Mouse (Mus musculus): Measurements from ENCODE around the gene Lrmda.

Lrmda gene

GRCm38 (mm10) chr14:22156991-22157390 lies 137.5 kb downstream of the Lrmda start:
- no peak for DNase-seq (ENCODE audit: low spot score in 2 of 2)

GRCm38 (mm10) chr14:22161416-22161815 lies 141.9 kb downstream of the Lrmda start:
- no peak for DNase-seq (ENCODE audit: low spot score in 2 of 2)

- DNase-seq (ENCODE audit: low spot score in 2 of 2) = no peak
Observed at GRCm38 (mm10) chr14:22167285-22167684, 147.8 kb downstream of the Lrmda start.

- no peak for DNase-seq (ENCODE audit: low spot score in 2 of 2)
Observed at GRCm38 (mm10) chr14:22168077-22168794, 148.7 kb downstream of the Lrmda start.

- no peak for DNase-seq (ENCODE audit: low spot score in 2 of 2)
Observed at GRCm38 (mm10) chr14:22168795-22169568, 149.5 kb downstream of the Lrmda start.

- no peak for DNase-seq (ENCODE audit: low spot score in 2 of 2)
Observed at GRCm38 (mm10) chr14:22174757-22175156, 155.2 kb downstream of the Lrmda start.

- no peak for DNase-seq (ENCODE audit: low spot score in 2 of 2)
Observed at GRCm38 (mm10) chr14:22179761-22180160, 160.2 kb downstream of the Lrmda start.

GRCm38 (mm10) chr14:22181508-22181907 lies 162.0 kb downstream of the Lrmda start:
- DNase-seq (ENCODE audit: low spot score in 2 of 2) = no peak

- DNase-seq (ENCODE audit: low spot score in 2 of 2) = no peak
Observed at GRCm38 (mm10) chr14:22183195-22183594, 163.7 kb downstream of the Lrmda start.

GRCm38 (mm10) chr14:22185452-22185851 lies 165.9 kb downstream of the Lrmda start:
- DNase-seq (ENCODE audit: low spot score in 2 of 2) = no peak

GRCm38 (mm10) chr14:22190111-22190510 lies 170.6 kb downstream of the Lrmda start:
- no peak for DNase-seq (ENCODE audit: low spot score in 2 of 2)

- DNase-seq (ENCODE audit: low spot score in 2 of 2) = no peak
Observed at GRCm38 (mm10) chr14:22192185-22192584, 172.7 kb downstream of the Lrmda start.

GRCm38 (mm10) chr14:22198021-22198420 lies 178.5 kb downstream of the Lrmda start:
- DNase-seq (ENCODE audit: low spot score in 2 of 2) = no peak

- no peak for DNase-seq (ENCODE audit: low spot score in 2 of 2)
Observed at GRCm38 (mm10) chr14:22198641-22199425, 179.3 kb downstream of the Lrmda start.

GRCm38 (mm10) chr14:22201667-22202066 lies 182.2 kb downstream of the Lrmda start:
- no peak for DNase-seq (ENCODE audit: low spot score in 2 of 2)

GRCm38 (mm10) chr14:22210601-22211000 lies 191.1 kb downstream of the Lrmda start:
- no peak for DNase-seq (ENCODE audit: low spot score in 2 of 2)

GRCm38 (mm10) chr14:22218183-22218582 lies 198.7 kb downstream of the Lrmda start:
- no peak for DNase-seq (ENCODE audit: low spot score in 2 of 2)

GRCm38 (mm10) chr14:22222038-22222437 lies 202.5 kb downstream of the Lrmda start:
- DNase-seq (ENCODE audit: low spot score in 2 of 2) = no peak

- no peak for DNase-seq (ENCODE audit: low spot score in 2 of 2)
Observed at GRCm38 (mm10) chr14:22222574-22222973, 203.1 kb downstream of the Lrmda start.

GRCm38 (mm10) chr14:22226205-22226604 lies 206.7 kb downstream of the Lrmda start:
- DNase-seq (ENCODE audit: low spot score in 2 of 2) = no peak

GRCm38 (mm10) chr14:22228253-22228968 lies 208.9 kb downstream of the Lrmda start:
- no peak for DNase-seq (ENCODE audit: low spot score in 2 of 2)

- no peak for DNase-seq (ENCODE audit: low spot score in 2 of 2)
Observed at GRCm38 (mm10) chr14:22240315-22240714, 220.8 kb downstream of the Lrmda start.
